Mouse (Mus musculus): ENCODE results near the gene Sfxn5.

The Sfxn5 gene

DNA sequence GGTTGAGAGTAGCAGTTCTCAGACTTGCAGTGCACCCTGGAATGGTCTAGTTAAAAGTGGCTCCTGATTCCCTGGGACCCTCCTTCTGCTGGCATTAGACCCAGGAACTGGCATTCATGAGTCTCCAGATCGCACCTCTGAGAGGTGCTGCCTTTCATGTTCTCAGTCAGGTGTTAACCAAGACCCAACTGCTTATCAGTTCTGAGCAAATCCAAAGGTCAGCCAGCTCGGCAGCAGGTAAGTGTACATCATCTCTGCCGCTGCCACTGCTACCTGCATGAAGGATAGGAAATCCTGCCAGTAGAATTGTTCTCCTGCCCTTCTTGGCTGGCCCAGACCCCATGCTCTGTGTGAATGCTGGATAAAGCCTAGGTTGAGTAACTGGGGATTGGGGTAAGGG is 102.5 kb downstream of the Sfxn5 start:
- DNase-seq = no peak

- no peak for DNase-seq
These were observed 105.7 kb downstream of the Sfxn5 start for GRCm38 (mm10) chr6:85227520-85227919.

GRCm38 (mm10) chr6:85226570-85226969 is 106.7 kb downstream of the Sfxn5 start:
- DNase-seq = no peak

DNA sequence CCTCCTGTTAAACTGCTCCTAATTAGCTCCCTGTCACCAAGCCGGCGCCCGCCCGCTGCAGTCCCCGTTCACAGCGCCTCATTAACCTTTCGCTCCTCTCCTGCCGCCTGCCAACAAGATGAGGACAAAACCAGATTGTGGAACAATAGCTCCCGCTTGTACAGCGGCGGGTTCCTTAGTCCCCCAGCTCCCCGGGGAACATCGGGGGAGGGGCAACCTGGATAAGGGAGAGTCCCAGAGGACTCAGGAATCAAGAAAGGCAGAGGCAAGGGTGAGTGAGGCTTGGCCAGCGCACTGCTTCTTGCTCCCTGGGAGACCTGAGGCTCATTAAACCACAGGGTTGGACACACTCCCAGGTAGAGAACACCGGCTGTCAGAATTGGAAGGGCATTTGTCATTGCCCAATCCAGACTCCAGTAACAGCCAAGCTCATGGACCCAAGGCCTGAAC is 108.8 kb downstream of the Sfxn5 start:
- DNase-seq = no peak

GRCm38 (mm10) chr6:85223498-85224150 is 109.6 kb downstream of the Sfxn5 start:
- no peak for DNase-seq

DNA sequence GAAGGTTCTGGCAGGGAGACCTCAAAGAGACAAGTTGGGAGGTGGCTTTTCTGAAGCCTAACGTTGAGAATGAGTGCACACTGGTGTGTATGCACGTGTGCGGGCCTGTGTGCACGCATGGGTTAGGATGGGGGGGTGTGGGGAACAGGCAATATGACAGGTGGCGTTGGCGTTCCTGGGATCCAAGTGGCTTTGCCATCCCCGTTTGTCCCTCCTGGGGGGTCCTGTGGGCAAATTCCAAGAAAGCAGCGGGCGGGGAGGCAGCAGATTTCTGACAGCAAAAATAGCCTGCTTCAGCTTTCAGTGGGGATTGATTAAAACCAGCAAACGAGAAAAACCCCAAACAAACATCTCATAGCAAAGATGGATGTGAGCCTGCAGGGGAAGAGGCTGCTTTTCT is 110.7 kb downstream of the Sfxn5 start:
- no peak for DNase-seq

- no peak for DNase-seq
These were observed 112.3 kb downstream of the Sfxn5 start for GRCm38 (mm10) chr6:85220917-85221316.

DNA sequence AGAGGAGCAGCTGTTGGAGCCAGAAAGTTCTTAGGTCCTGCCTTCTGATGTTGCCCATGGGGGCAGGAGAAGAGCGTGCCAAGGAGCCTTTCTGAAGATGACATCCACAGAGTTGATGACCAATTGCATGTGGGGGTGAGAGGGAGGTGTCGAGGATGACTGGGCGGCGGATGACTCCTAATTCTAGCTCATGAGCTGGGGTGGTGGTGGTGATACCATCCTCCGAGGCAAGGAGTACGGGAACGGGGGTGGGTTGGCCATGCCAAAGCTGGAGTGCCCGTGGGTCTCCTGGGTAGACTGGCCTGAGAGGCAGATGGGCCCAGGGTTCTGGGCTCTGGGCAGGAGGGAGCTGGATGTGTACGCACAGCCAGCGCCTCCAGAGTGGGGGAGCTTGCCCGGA is 113.5 kb downstream of the Sfxn5 start:
- no peak for DNase-seq

GRCm38 (mm10) chr6:85218684-85219445 is 114.4 kb downstream of the Sfxn5 start:
- DNase-seq = no peak

- DNase-seq = no peak
These were observed 115.0 kb downstream of the Sfxn5 start for GRCm38 (mm10) chr6:85218251-85218650.

- no peak for DNase-seq
These were observed 122.5 kb downstream of the Sfxn5 start for GRCm38 (mm10) chr6:85210686-85211085.

DNA sequence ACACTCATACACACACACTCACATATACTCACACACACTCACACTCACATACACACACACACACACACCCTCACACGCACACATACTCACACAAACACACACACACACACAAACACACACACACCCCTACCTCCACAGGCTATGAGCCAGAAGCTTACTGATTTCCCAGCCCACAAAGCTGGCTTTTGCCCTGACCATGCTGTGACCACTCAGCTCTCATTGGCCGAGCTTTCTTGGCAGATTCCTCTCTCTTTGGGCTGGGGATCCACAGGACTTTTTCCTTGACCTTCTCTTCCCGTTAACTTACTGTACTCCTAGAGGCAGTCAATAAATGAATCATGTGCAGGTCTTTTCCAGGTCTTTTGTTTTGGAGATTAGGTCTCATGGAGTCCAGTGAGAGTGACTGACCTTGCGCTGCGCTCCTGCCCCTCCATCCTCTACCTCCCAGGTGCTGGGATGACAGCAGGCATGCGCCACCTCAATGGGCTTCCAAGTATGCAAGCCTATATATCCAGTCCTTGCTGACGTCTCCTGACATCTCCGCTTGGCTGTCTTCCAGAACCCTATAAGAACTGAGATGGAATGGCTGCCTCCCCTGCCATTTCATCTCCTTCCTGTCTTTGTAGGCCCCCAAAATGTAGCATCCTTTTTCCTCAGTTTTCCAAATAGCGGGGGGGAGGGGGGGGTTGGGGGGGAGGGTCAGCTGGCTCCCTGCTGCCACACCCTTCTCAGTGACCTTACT is 123.8 kb downstream of the Sfxn5 start:
- DNase-seq = no peak

- DNase-seq = no peak
These were observed 125.9 kb downstream of the Sfxn5 start for GRCm38 (mm10) chr6:85207345-85207744.

DNA sequence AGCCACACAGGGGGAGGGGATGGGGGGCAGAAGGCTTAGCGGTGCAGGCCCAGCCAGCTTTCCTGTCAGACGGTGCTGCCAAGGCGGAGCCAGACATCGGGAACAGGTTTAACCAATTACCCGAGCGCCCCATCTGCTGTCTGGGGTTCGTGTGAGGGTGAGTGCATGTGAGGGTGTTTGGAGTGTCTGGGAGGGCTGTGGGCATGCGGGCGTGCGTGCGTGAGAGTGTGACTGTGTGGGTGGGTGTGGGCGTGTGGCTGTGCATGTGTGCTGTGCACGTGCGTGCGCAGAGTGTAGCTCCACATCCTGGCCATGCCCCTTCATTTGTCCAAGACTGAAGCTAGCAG is 126.3 kb downstream of the Sfxn5 start:
- no peak for DNase-seq

- no peak for DNase-seq
These were observed 126.9 kb downstream of the Sfxn5 start for GRCm38 (mm10) chr6:85206182-85206938.

- no peak for DNase-seq
These were observed 135.3 kb downstream of the Sfxn5 start for GRCm38 (mm10) chr6:85197951-85198350.

GRCm38 (mm10) chr6:85193381-85194318 is 139.6 kb downstream of the Sfxn5 start:
- DNase-seq = no peak

DNA sequence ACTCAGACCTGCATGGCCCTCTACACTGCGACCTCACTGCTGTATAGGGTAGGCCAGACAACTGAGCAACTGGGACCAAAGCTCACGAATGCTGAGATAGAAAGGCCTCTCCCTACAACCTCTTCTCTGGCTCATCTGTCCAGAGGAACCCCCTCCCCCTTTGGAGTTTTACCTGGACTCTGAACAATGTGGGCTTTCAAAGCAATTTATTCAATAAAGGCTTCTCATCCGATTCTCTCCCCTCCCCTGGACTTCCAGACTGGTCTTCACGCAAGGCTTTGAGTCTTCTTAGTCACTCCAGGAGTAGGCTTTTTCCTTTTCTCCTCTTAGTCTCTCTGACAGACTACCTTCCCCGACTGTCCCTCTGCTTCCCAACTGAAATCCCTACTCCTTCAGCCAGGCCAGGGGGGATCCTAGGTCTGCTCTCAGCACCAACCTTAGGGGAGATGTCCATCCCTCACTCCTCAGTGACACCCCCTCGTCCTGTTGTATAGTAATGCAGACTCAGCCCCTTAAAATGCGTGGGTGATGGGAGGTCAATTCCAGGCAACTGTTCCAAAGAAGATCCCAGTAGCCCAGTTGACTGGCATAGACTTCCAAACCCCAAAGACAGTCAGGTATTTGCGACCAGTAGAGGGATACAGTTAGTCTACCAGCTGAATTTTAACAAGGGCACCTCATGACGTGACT is 141.3 kb downstream of the Sfxn5 start:
- no peak for DNase-seq

DNA sequence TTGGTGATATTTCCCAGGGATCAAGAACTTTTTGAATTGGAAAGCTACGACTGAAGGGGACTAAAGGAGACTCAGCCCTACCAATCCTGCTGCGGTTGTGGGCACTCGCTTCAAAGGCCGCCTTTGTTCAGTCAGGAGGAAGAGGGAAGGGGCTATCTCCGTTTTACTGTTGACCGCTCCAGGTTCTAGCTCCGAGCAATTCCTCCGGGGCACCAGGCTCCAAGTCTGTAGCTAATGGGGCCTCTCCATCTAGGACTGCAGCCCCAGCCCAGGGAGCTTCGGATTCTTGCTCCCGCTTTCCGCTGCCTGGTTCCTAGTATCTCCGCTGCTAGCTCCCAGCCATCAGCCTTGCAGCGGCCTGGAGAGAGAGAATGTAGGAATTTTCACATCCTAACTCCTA is 142.6 kb downstream of the Sfxn5 start:
- DNase-seq = no peak

DNA sequence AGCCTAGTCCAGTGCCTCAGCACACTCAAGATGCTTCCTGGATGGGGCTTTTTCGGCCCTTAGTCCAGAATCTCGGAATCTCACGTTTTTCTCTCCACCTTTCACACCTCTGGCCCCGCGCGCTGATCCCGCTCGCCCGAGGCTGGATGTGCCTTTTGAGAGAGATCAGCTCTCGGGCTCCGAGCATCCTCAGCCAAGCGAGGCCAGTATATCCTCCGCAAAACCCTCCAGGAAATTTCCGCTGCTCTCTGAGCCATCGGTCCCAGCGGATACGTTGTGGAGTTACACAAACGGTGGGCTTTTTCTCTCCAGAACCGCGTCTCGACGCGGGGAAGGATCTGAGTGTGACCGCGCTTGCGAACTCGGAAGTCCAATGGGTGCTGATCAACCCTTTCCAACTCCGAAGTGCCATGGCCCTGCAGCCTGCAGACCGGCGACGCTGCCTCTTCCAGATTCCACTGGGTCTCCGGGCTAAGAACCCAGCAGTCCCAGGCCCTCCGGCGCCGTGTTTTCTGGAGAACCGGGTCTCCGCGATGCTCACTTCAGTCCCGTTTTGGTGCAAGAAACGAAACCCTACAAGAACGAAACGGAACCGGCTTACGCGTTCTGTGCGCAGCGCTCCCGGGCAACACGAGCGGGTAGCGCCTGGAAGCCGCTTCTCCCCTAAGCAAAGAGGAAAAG is 143.2 kb downstream of the Sfxn5 start:
- no peak for DNase-seq

DNA sequence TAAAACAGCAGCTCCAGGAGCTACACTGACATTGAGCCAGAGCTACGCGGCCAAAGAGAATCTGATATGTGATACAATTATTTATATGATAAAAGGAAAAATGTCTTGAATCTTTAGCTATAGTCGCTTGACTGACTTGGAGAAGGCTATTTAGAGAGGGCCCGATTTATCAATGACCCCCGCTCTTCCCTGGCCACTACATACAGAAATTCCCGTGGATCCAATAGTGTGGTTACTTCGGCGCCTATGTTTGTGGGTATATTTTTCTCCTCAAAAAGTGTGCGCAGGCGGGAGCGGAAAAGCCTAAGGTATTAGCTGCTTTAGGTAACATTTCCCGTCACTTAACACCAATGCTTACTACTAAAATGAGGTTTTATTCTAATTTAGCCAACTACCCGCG is 143.9 kb downstream of the Sfxn5 start:
- no peak for DNase-seq
